In genomic region chr2:11765694-11766093, GRCm38 (mm10) we compare ENCODE assay signal across 11 mouse cellular contexts. TPM values are rescaled to one million over a fixed set of nuclear protein-coding genes. Genes with fewer than 3 reads are reported as not detected.
DNase-seq lines count a peak whose midpoint lies in the region; ATAC-seq lines count a peak whose summit lies in the region.
"Had no signal": no experiment of that assay in that cellular context is flagged by ENCODE, and none has a peak within 500 bp of the region (broad histone marks: within the 10 kb centered on the region; RNA-seq: fewer than 3 reads in every experiment).

No protein-coding gene starts in this region.

- H3K4me3 ChIP-seq in heart, embryonic 11.5 days (ENCODE audit: low read depth, low read length): no peak overlapping the region
- H3K4me3 ChIP-seq: liver, embryonic 13.5 days had no signal

- peak; percentile 25 for DNase-seq in heart, adult 8-10 months (ENCODE audit: low spot score)
- peak; percentile 56 for DNase-seq in Muller cell, postnatal 12 days (ENCODE audit: inconsistent ontology term)
- peak; percentile 40 to 50 for DNase-seq in cerebellum, adult 18-20 months
- DNase-seq in layer of hippocampus, adult 18-20 months (ENCODE audit: low spot score in 2 of 2): peak; percentile 73 to 88
- DNase-seq in spleen, postnatal 10 days (ENCODE audit: low spot score in 2 of 2): no peak
- DNase-seq in embryo, embryonic 11 days: no peak
- DNase-seq in embryo, embryonic 9.5 days (ENCODE audit: extremely low spot score): no peak
- DNase-seq: gastrocnemius, postnatal 36 days; kidney, postnatal 4 days; liver, embryonic 13.5 days had no signal

- no peak for ATAC-seq in heart, embryonic 11.5 days (replicated peaks; ENCODE audit: insufficient number of reproducible peaks, low FRiP score, low TSS enrichment)

- no peaks in the 10 kb centered on the region for H3K9me3 ChIP-seq in heart, embryonic 11.5 days (replicated peaks; ENCODE audit: control insufficient read depth, low read length)
- H3K9me3 ChIP-seq: liver, embryonic 13.5 days had no signal

- H3K9ac ChIP-seq in heart, embryonic 11.5 days (ENCODE audit: low read depth, low read length): no peak overlapping the region
- H3K9ac ChIP-seq: liver, embryonic 13.5 days had no signal

- 83% methylated on average over 4 of the region's 4 CpGs for WGBS in heart, embryonic 11.5 days (ENCODE audit: insufficient replicate concordance)

- no peak overlapping the region for H3K27ac ChIP-seq in heart, embryonic 11.5 days (ENCODE audit: low read depth, low read length)
- H3K27ac ChIP-seq: liver, embryonic 13.5 days had no signal

- no peaks in the 10 kb centered on the region for H3K27me3 ChIP-seq in heart, embryonic 11.5 days (ENCODE audit: control insufficient read depth, insufficient read depth, low read length)
- H3K27me3 ChIP-seq: liver, embryonic 13.5 days had no signal

- peaks cover 36% of the 10 kb centered on the region for H3K36me3 ChIP-seq in heart, embryonic 11.5 days (ENCODE audit: control insufficient read depth, insufficient read depth, low read length)

- H3K4me1 ChIP-seq in heart, embryonic 11.5 days (ENCODE audit: control insufficient read depth, insufficient read depth, low read length): no peaks in the 10 kb centered on the region
- H3K4me1 ChIP-seq: liver, embryonic 13.5 days had no signal

- no peak overlapping the region for H3K4me2 ChIP-seq in heart, embryonic 11.5 days
- H3K4me2 ChIP-seq: liver, embryonic 13.5 days had no signal

RNA-seq across cellular contexts. Expression of gene Fbh1, which starts 11.7 kb away (rescaled TPM):
- 10 to 100 TPM; 58.5 to 74.7 (median 69.2) TPM for total RNA-seq in heart, adult 8-10 months (2022)
- 113 and 124 TPM in 2 replicates for polyA plus RNA-seq in heart, embryonic 11.5 days (2014; fragmentation: Nextera tagmentation; extraction: Ambion mirVana)
- total RNA-seq in layer of hippocampus, adult 18-20 months (2021): 10 to 100 TPM; 78.6 to 83.4 TPM

RNA-seq across cellular contexts. Expression of gene Ankrd16, which starts 12.0 kb away (rescaled TPM):
- total RNA-seq in heart, adult 8-10 months (2022): 10 to 100 TPM; 14.7 to 20.6 (median 19.1) TPM
- polyA plus RNA-seq in heart, embryonic 11.5 days (2014; fragmentation: Nextera tagmentation; extraction: Ambion mirVana): 19.6 and 25.7 TPM in 2 replicates
- 10 to 100 TPM; 45.5 to 50.0 TPM for total RNA-seq in layer of hippocampus, adult 18-20 months (2021)

Comparison
In these comparisons a context has a peak if more than half of its experiments do, and no peak if none do; other contexts are left out.
1. DNase-seq: peak in heart, adult 8-10 months (single experiment), Muller cell, postnatal 12 days (single experiment), cerebellum, adult 18-20 months (2 of 2) and layer of hippocampus, adult 18-20 months (2 of 2); none in spleen, postnatal 10 days (0 of 2), embryo, embryonic 11 days (single experiment) and embryo, embryonic 9.5 days (single experiment).